Mouse (Mus musculus): Measurements from ENCODE around the gene Rassf7. TPM values are rescaled to one million over a fixed set of nuclear protein-coding genes. Genes with fewer than 3 reads are reported as not detected.

Gene Rassf7
- polyA plus RNA-seq, 1 experiment from 2014 or later, result 48.3 TPM

DNA sequence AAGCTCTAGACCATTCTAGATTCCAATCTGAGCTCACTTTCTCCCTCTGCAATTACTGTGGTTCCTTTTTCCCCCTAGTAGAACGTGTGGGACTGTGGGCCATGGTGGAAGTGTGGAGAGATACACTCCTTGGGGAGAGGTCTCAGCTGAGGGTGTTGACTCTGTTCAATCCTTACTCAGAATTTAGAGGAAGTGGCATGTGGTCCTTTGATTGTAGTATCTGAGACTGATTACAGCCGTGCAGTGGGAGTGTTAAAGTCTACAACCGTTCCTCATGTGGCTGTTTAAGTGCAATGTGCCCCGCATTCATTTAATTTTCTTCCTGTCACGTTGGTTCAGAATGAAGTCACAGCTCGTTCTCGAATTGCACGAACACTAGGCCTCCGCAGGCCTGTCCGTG lies 40.5 kb downstream of the Rassf7 start:
- CTCF ChIA-PET, result no interaction called here
- DNase-seq (ENCODE audit: low read depth, low spot score) (no peak), ATAC-seq (no peak)
- no peak for TF ChIP-seq CTCF (IDR thresholded peaks at IDR 0.05)
- no peaks in the 10 kb centered on the region for H3K27me3 ChIP-seq
- in situ Hi-C loops (cut with MboI; ENCODE audit: low pct_unique_long_range_greater_than_20kb), result no loop called here
- POLR2A ChIA-PET, result no interaction called here

DNA sequence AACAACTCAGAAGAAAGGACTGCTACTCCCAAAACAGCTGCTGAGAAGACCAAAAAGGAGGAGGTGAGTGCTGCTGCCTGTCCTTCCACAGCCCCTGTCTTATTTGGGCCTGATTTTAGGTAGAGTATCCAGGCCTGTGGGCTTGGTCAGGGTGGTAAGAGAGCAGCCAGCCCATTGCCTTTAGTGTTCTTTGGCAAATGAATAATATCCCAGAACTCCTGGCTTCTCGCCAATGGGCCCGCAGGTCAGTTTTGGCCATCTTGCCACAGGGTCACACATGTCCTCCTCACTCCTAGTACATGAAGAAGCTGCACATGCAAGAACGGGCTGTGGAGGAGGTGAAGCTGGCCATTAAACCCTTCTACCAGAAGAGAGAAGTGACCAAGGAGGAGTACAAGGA lies 45.8 kb downstream of the Rassf7 start:
- in situ Hi-C loops (cut with MboI; ENCODE audit: low pct_unique_long_range_greater_than_20kb), result no loop called here
- TF ChIP-seq CTCF (IDR thresholded peaks at IDR 0.05), result no peak
- DNase-seq (ENCODE audit: low read depth, low spot score) (no peak), ATAC-seq (no peak)
- POLR2A ChIA-PET, result no interaction called here
- CTCF ChIA-PET, result interaction anchor here (1.0 to 1.9 kb wide), 4 partner anchors 9 to 102 kb away, joined by 3 to 6 read pairs (median 4); no protein-coding TSS in a partner anchor
- H3K27me3 ChIP-seq, result no peaks in the 10 kb centered on the region

DNA sequence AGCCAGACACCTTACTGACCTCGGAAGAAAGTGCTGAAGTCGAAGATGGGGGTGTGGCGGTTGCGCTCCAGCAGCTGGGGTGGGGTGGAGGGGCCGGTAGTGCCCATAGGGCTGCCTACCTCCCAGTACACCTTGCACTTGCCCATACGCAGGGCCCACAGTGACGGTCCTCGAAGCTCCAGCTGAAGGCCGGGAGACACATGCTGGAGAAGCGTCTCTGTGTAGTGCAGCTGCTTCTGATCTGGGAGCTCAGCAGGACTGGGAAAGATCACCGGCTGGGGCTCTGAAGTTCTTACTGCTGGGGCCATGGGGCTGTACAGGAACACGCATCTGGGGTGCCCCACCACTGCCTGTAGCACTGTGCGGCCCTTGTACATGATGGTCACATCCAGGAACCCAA lies 48.0 kb downstream of the Rassf7 start:
- CTCF ChIA-PET, result interaction anchor here (0.8 to 1.8 kb wide), 3 partner anchors 9 to 52 kb away, joined by 3 to 6 read pairs (median 3); no protein-coding TSS in a partner anchor
- no peak for ATAC-seq
- DNase-seq (ENCODE audit: low read depth, low spot score), result no peak
- POLR2A ChIA-PET, result no interaction called here
- H3K27me3 ChIP-seq, result no peaks in the 10 kb centered on the region
- in situ Hi-C loops (cut with MboI; ENCODE audit: low pct_unique_long_range_greater_than_20kb), result no loop called here
- TF ChIP-seq CTCF (IDR thresholded peaks at IDR 0.05), result no peak

DNA sequence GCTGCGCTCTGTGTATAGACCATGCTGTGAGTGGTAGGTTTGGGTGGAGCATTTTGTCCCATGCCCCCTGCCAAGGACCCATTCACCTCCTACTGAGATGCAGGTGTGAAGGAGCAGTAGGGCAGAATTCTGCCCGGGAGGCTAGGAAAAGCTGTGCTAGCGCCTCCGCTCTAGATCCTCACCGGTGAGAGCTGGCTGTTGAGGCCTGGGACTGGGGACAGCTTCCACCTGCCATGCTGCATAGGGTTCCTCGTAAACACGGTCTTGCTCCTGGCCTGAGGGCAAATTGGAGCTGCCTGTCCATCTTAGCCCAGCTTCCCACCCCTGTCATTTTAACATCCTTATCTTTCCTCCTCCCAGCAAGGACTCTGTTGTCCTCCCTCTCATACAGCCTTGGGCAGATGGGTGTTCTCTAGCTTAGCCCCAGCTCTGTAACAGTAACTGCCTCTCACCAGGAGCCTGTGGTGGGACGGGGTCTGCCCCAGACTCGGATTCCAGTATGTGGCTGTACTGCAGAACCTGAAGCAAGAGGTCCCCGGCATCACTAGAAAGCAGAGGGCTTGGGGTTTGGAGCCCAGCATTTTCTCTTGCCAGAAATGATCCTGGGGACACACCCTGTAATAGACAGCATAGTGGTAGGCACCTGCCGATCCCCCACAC lies 48.5 kb downstream of the Rassf7 start:
- ATAC-seq, result no peak
- in situ Hi-C loops (cut with MboI; ENCODE audit: low pct_unique_long_range_greater_than_20kb), result no loop called here
- ChIA-PET POLR2A (interaction anchor here (0.6 kb wide), 1 partner anchor 70 kb away, joined by 3 read pairs; no protein-coding TSS in a partner anchor), CTCF (interaction anchor here (0.8 to 1.8 kb wide), 3 partner anchors 10 to 51 kb away, joined by 3 to 6 read pairs (median 3); no protein-coding TSS in a partner anchor)
- no peaks in the 10 kb centered on the region for H3K27me3 ChIP-seq
- no peak for TF ChIP-seq CTCF (IDR thresholded peaks at IDR 0.05)
- DNase-seq (ENCODE audit: low read depth, low spot score), result no peak

DNA sequence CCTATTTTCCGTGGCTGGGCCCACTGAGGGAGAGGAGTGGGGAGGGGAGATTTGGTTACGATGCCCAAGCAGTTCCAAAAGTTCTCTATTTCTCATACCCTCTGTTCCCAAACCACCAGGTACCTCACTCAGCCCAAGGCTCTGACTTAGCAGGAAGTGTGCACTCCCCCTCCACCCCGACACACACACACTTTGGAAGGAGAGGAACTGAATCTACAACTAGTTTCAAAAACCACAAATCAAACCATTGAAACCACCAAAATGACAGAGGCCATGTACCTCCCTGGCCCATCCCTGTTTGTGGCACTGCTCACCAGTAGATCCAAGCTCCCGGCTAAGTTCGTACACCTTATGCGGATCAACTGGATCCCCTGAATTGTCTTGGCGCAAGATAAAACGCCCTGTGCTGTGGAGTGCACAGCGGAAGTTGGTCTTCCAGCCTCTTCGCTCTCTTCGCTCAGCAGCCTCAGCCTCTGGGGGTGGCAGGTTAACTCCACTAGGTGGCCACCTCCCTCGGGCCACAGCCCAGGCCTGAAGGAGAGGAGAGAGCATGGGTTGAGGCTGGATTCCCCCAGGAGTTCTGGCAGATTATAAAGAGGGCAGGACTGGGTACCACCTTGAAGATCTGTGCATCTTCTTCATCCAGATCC lies 49.2 kb downstream of the Rassf7 start:
- ChIA-PET POLR2A (interaction anchor here (0.6 kb wide), 1 partner anchor 69 kb away, joined by 3 read pairs; no protein-coding TSS in a partner anchor), CTCF (interaction anchor here (1.8 kb wide), 1 partner anchor 31 kb away, joined by 6 read pairs; no protein-coding TSS in a partner anchor)
- no peaks in the 10 kb centered on the region for H3K27me3 ChIP-seq
- ATAC-seq, result peak; percentile 29
- in situ Hi-C loops (cut with MboI; ENCODE audit: low pct_unique_long_range_greater_than_20kb), result loop anchor here (5.0 kb wide), 1 partner anchor 52 kb away; no protein-coding TSS in a partner anchor
- no peak for DNase-seq (ENCODE audit: low read depth, low spot score)
- no peak for TF ChIP-seq CTCF (IDR thresholded peaks at IDR 0.05)

DNA sequence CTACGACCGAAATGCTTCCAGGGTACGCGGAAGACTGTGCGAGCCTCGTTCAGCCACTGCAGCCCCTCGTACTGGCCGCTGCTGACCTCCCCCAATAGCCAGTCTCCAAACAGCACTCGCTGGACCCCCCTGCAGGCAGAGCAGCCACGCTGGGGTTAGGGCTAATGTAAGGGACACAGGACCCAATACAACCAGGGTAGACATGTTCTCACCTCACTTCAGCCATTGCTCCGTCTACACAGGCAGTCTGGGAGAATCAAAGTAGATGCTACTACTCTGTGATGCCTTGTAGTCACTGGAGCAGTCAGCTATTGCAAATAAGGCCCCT lies 49.7 kb downstream of the Rassf7 start:
- no peaks in the 10 kb centered on the region for H3K27me3 ChIP-seq
- in situ Hi-C loops (cut with MboI; ENCODE audit: low pct_unique_long_range_greater_than_20kb), result loop anchor here (5.0 kb wide), 1 partner anchor 52 kb away; no protein-coding TSS in a partner anchor
- DNase-seq (ENCODE audit: low read depth, low spot score), result no peak
- ChIA-PET CTCF (no interaction called here), POLR2A (interaction anchor here (1.7 kb wide), 1 partner anchor 15 kb away, joined by 4 read pairs; no protein-coding TSS in a partner anchor)
- ATAC-seq, result peak; percentile 9
- TF ChIP-seq CTCF (IDR thresholded peaks at IDR 0.05), result no peak

DNA sequence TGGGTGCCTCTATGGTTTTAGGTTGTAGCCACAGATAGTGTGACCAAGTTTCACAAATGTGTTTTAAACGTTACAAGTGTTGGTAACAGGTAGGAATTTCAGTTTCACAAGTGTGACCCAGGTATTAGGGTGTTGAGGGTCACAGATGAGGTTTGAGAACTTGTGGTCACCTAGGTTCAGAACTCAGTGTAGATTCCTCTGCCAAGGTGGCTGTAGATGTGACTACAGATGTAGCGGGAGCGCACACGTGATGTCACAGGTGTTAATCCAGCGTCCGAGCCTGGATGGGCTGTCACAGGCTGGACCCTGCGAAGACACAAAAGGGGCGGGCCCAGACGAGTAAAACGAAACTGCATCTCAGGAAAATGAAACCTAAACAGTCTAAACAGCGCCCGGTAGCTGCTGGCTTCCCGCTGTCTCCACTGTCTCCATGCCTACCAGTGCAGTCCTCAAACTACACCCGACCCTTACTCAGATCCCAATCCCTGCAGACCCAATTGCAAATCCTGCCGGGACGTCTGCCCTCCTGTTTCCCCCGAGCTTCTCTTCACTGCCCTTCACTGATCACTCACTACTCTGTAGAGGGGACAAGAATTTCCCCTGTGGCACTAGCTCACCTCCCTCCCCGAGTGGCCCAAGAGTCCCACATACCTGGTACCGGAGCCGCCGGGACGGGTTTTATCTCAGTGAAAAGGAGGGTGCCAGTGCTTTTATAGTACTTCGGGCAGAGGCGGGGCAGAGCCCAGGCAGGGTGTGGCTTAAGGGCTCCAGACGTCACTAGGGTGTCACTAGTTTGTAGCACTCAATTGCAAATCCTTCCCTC lies 50.3 kb downstream of the Rassf7 start, which contains the start of gene Irf7:
Gene Irf7, minus strand, starts transcription at position 743 of the 823 bp plus-strand sequence.
- CTCF ChIA-PET, result no interaction called here
- H3K27me3 ChIP-seq, result no peaks in the 10 kb centered on the region
- TF ChIP-seq CTCF (IDR thresholded peaks at IDR 0.05), result no peak
- in situ Hi-C loops (cut with MboI; ENCODE audit: low pct_unique_long_range_greater_than_20kb), result loop anchor here (5.0 kb wide), 1 partner anchor 51 kb away; no protein-coding TSS in a partner anchor
- ATAC-seq (peak; percentile 66), DNase-seq (ENCODE audit: low read depth, low spot score) (no peak)
- POLR2A ChIA-PET, result interaction anchor here (0.9 to 1.8 kb wide), 3 partner anchors 11 to 14 kb away, joined by 3 to 5 read pairs (median 4); no protein-coding TSS in a partner anchor

Other genes starting within 250 kb of the Rassf7 start
- gene Ifitm1, start 248.6 kb upstream of the Rassf7 start, polyA plus RNA-seq (2021), result 0.22 TPM
- gene Ifitm3, start 205.1 kb upstream of the Rassf7 start, polyA plus RNA-seq (2021), result 8.6 TPM
- gene Ifitm6, start 197.9 kb upstream of the Rassf7 start, polyA plus RNA-seq (2021), result 0.21 TPM
- not detected for gene Gm17387, start 186.7 kb upstream of the Rassf7 start, polyA plus RNA-seq (2021)
- gene B4galnt4, start 154.8 kb upstream of the Rassf7 start, polyA plus RNA-seq (2021), result 2.2 TPM
- gene Pkp3, start 137.6 kb upstream of the Rassf7 start, polyA plus RNA-seq (2021), result 2.2 TPM
- 7.6 TPM for gene Sigirr, start 115.3 kb upstream of the Rassf7 start, polyA plus RNA-seq (2021)
- gene Ano9, start 98.1 kb upstream of the Rassf7 start, polyA plus RNA-seq (2021), result 0.09 TPM
- gene Ptdss2, start 93.5 kb upstream of the Rassf7 start, polyA plus RNA-seq (2021), result 96.0 TPM
- 292 TPM for gene Rnh1, start 43.0 kb upstream of the Rassf7 start, polyA plus RNA-seq (2021)
- gene Hras, start 21.9 kb upstream of the Rassf7 start, polyA plus RNA-seq (2021), result 80.1 TPM
- gene Lrrc56, start 21.7 kb upstream of the Rassf7 start, polyA plus RNA-seq (2021), result 13.7 TPM
- gene Lmntd2, start 1.8 kb upstream of the Rassf7 start, polyA plus RNA-seq (2021), result 4.5 TPM
- gene Phrf1, start 12.9 kb downstream of the Rassf7 start, polyA plus RNA-seq (2021), result 68.6 TPM
- 10.5 TPM for gene Irf7, start 50.6 kb downstream of the Rassf7 start, polyA plus RNA-seq (2021)
- not detected for gene Cdhr5, start 60.9 kb downstream of the Rassf7 start, polyA plus RNA-seq (2021)
- not detected for gene Sct, start 63.3 kb downstream of the Rassf7 start, polyA plus RNA-seq (2021)
- not detected for gene Drd4, start 76.1 kb downstream of the Rassf7 start, polyA plus RNA-seq (2021)
- 62.1 TPM for gene Deaf1, start 111.8 kb downstream of the Rassf7 start, polyA plus RNA-seq (2021)
- 34.0 TPM for gene Tmem80, start 111.9 kb downstream of the Rassf7 start, polyA plus RNA-seq (2021)
- gene Eps8l2, start 123.0 kb downstream of the Rassf7 start, polyA plus RNA-seq (2021), result 114 TPM
- gene Taldo1, start 176.3 kb downstream of the Rassf7 start, polyA plus RNA-seq (2021), result 512 TPM
- gene Gatd1, start 198.3 kb downstream of the Rassf7 start, polyA plus RNA-seq (2021), result 38.7 TPM
- 0.04 TPM for gene Cend1, start 213.6 kb downstream of the Rassf7 start, polyA plus RNA-seq (2021)
- 20.6 TPM for gene Slc25a22, start 222.0 kb downstream of the Rassf7 start, polyA plus RNA-seq (2021)
- 4.9 TPM for gene Pidd1, start 228.2 kb downstream of the Rassf7 start, polyA plus RNA-seq (2021)
- 1,558 TPM for gene Rplp2, start 231.5 kb downstream of the Rassf7 start, polyA plus RNA-seq (2021)
- gene Pnpla2, start 239.3 kb downstream of the Rassf7 start, polyA plus RNA-seq (2021), result 90.7 TPM
- gene Cracr2b, start 245.2 kb downstream of the Rassf7 start, polyA plus RNA-seq (2021), result 9.9 TPM

Data from Patski (cell line).